Mouse (Mus musculus) lung, embryonic 15.5 days (tissue): Measurements from ENCODE around the gene Pgm1. TPM values are rescaled to one million over a fixed set of nuclear protein-coding genes. Genes with fewer than 3 reads are reported as not detected.
A peak's percentile ranks its signal among the peaks of the same experiment; 100 is the strongest.

ENCODE experiments used
- ATAC-seq: fragments of 200-750 bp; cut with Nextera tagmentation; 2 replicates; pipeline ENCODE4 v1.8.0; 2017; ENCODE audit warnings: moderate number of reproducible peaks, borderline replicate concordance; ENCODE audit not compliant: low FRiP score, low TSS enrichment; ENCODE audit errors: extremely low read depth
- H3K27ac ChIP-seq: fragments of 300-500 bp; sonication (generic); 2 replicates; pipeline ENCODE4 v1.5.1; 2015; ENCODE audit warnings: moderate library complexity, mild to moderate bottlenecking, inconsistent platforms
- H3K27me3 ChIP-seq: fragments of 300-500 bp; sonication (generic); 2 replicates; pipeline ENCODE4 v1.6.1; 2015; ENCODE audit warnings: inconsistent platforms
- H3K36me3 ChIP-seq: fragments of 300-500 bp; sonication (generic); 2 replicates; pipeline ENCODE4 v1.6.1; 2015; ENCODE audit warnings: inconsistent platforms
- H3K4me1 ChIP-seq: fragments of 300-500 bp; sonication (generic); 2 replicates; pipeline ENCODE4 v1.6.1; 2015; ENCODE audit warnings: inconsistent platforms
- H3K4me2 ChIP-seq: fragments of 300-500 bp; sonication (generic); 2 replicates; pipeline ENCODE4 v1.6.1; 2015; ENCODE audit warnings: inconsistent platforms, mild to moderate bottlenecking, moderate library complexity
- H3K4me3 ChIP-seq: fragments of 300-500 bp; sonication (generic); 2 replicates; pipeline ENCODE4 v1.5.1; 2015; ENCODE audit warnings: mild to moderate bottlenecking, inconsistent platforms
- H3K9ac ChIP-seq: fragments of 300-500 bp; sonication (generic); 2 replicates; pipeline ENCODE4 v1.6.1; 2015; ENCODE audit warnings: inconsistent platforms
- H3K9me3 ChIP-seq: fragments of 300-500 bp; sonication (generic); 2 replicates; pipeline ENCODE4 v1.6.1; 2016; ENCODE audit warnings: inconsistent platforms
- WGBS: fragments of 180-500 bp; shearing (Covaris S2); methylation state at CpG from one replicate; pipeline ENCODE4 v1.1.7; 2015; 5-methylcytosine and 5-hydroxymethylcytosine counted together
- polyA plus RNA-seq: library from polyadenylated mRNA; unstranded; fragments of >200 nt; fragmentation: Nextera tagmentation; extraction: Ambion mirVana; gene quantifications from 2 replicates; pipeline ENCODE4 v1.2.1, GENCODE M21; 2015

Gene Pgm1
- polyA plus RNA-seq, 1 experiment from 2014 or later, result 79.2 TPM

DNA sequence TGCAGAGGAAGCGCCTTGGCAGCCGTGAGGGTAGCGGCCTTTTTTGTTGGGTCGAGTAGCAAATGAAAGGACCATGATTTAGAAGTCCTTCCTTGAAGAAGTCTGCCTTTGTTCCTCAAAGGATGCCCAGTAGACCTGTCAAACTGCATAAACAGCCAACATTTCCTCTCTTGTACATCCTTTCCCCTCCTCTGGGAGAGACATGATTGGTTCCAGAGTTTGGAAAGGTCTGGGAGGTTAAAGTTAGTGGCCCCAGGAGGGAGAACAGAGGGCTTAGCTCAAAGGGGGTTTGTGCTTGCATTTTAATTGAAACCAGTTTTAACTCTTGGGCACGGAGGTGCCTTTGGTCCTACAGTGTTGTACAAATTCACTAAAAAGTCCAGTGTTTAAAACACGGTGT is 37.3 kb downstream of the Pgm1 start:
- no peak overlapping the region for H3K9ac ChIP-seq
- WGBS, result 91% methylated on average over 6 of the region's 6 CpGs
- no peak for ATAC-seq

DNA sequence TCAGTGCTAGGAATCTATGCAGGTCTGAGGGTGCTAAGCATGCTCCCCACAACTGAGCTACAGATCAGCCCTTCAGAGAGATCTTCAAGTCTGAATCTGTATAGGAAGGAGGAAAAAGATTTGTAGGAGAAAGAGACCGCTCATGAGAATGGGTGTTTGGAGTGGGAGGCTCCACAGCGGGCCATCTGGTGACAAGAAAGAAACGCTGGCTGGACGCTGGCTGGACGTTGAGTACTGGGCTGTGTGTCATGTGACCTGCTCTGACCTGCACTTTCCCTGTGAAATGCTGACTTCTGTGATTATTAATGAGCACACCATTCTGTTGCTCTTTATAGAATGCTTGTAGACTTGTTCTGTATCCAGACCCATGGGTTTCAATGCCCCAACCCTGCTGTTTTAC is 40.1 kb downstream of the Pgm1 start:
- H3K4me2 ChIP-seq, result no peak overlapping the region
- no peaks in the 10 kb centered on the region for H3K9me3 ChIP-seq
- H3K27me3 ChIP-seq, result no peaks in the 10 kb centered on the region
- H3K4me1 ChIP-seq, result no peaks in the 10 kb centered on the region
- H3K27ac ChIP-seq, result no peak overlapping the region
- no peak overlapping the region for H3K4me3 ChIP-seq
- H3K36me3 ChIP-seq, result peaks cover 5% of the 10 kb centered on the region; the same call in 1 of the 2 replicates
- 44% methylated on average over 5 of the region's 5 CpGs for WGBS
- ATAC-seq, result no peak
- H3K9ac ChIP-seq, result no peak overlapping the region

More for the DNA sequence above, 37.3 kb downstream of the Pgm1 start:
- no peak overlapping the region for H3K27ac ChIP-seq
- H3K27me3 ChIP-seq, result no peaks in the 10 kb centered on the region
- no peak overlapping the region for H3K4me2 ChIP-seq
- H3K9me3 ChIP-seq, result no peaks in the 10 kb centered on the region
- H3K4me3 ChIP-seq, result no peak overlapping the region
- H3K4me1 ChIP-seq, result no peaks in the 10 kb centered on the region
- H3K36me3 ChIP-seq, result peaks cover 2% of the 10 kb centered on the region; the same call in 1 of the 2 replicates

DNA sequence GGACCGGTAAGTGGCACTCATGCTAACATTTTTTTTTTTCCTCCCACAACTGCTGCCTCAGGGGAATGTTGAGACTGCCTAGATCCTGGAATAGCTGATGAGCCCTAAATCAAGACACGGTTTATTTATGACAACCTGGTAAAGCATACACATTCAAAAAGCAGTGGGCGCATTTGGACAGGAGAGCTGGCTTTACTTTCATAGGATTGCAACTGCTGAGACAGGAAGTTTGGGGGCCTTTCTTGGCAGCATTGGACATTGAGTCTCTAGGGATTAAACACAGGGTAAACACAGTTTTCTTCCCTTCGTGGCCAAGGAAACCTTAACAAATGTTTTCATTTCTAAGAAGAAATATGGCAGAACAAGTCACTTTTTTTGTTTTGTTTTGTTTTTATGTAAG is 40.9 kb downstream of the Pgm1 start:
- peak overlapping the region; percentile 37; the same call in 1 of the 2 replicates for H3K27ac ChIP-seq
- 42% methylated on average over 4 of the region's 4 CpGs for WGBS
- no peaks in the 10 kb centered on the region for H3K4me1 ChIP-seq
- no peaks in the 10 kb centered on the region for H3K27me3 ChIP-seq
- peaks cover 5% of the 10 kb centered on the region; the same call in 1 of the 2 replicates for H3K36me3 ChIP-seq
- H3K9ac ChIP-seq, result no peak overlapping the region
- no peaks in the 10 kb centered on the region for H3K9me3 ChIP-seq
- ATAC-seq, result no peak
- H3K4me3 ChIP-seq, result no peak overlapping the region
- no peak overlapping the region for H3K4me2 ChIP-seq

DNA sequence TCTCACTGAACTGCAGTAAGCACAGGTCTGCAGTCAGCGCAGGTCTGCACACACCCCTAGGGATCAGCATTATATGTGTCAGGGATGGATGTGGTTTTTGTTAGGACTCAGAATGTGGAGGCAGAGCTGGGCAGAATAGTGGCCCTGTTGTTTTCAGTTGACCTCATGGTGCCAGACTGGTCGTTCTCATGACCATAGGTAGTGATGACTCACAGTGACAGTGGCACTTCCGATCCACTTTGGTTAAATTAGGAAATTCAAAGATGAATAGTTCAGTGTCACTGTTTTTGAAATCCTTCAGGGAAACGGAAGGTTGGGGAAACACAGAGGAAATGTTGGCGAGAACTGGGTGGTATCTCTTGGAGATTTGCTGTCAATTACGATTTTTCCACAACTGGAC is 43.7 kb downstream of the Pgm1 start:
- no peak overlapping the region for H3K4me3 ChIP-seq
- WGBS, result 80% methylated on average over 6 of the region's 6 CpGs
- no peak overlapping the region for H3K4me2 ChIP-seq
- no peaks in the 10 kb centered on the region for H3K9me3 ChIP-seq
- H3K9ac ChIP-seq, result no peak overlapping the region
- no peak for ATAC-seq
- H3K27me3 ChIP-seq, result no peaks in the 10 kb centered on the region
- H3K4me1 ChIP-seq, result no peaks in the 10 kb centered on the region
- no peak overlapping the region for H3K27ac ChIP-seq
- H3K36me3 ChIP-seq, result peaks cover 3% of the 10 kb centered on the region; the same call in 1 of the 2 replicates

DNA sequence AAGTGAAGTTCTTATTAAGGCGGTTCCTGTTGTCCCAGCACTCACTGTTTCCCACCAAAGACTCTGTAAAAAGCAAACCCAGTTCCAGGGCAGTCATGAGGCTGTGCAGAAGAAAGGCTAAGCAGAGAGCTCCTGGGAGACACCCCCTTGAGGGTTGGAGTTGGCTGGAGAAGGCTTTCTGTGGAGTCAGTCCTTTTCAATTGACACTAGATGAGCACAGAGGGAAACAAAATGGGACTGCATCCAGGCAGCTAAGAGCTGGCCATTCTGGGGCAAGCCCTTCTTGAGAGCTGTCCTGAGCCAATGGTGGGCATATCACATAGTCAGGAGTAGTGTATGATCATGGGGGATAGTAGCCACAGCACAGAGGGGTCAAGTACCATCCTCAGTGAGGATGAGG is 44.7 kb downstream of the Pgm1 start:
- 89% methylated on average over 1 of the region's 1 CpGs for WGBS
- no peaks in the 10 kb centered on the region for H3K4me1 ChIP-seq
- ATAC-seq, result no peak
- no peaks in the 10 kb centered on the region for H3K27me3 ChIP-seq
- H3K9me3 ChIP-seq, result no peaks in the 10 kb centered on the region
- peaks cover 3% of the 10 kb centered on the region; the same call in 1 of the 2 replicates for H3K36me3 ChIP-seq
- H3K27ac ChIP-seq, result no peak overlapping the region
- no peak overlapping the region for H3K4me2 ChIP-seq
- no peak overlapping the region for H3K4me3 ChIP-seq
- no peak overlapping the region for H3K9ac ChIP-seq

DNA sequence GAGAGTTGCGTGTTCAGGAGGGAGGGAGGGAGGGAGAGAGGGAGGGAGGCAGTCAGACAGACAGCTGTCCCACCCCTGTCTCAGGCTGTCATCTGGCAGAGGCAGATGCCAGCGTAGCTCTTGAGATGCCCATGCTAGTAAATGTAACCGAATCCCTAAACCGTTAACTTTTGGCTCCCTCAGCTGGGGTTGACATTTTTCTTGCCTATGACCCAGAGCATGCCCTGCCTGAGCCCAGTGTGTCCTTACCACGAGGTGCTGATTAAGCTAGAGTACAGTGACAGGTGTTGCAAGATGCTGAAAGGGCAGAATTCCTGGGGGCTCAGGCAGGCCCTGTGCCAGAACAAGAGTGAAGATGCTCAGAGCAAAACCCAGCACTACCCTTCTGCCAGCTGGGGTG is 45.2 kb downstream of the Pgm1 start:
- 59% methylated on average over 5 of the region's 5 CpGs for WGBS
- peaks cover 3% of the 10 kb centered on the region; the same call in 1 of the 2 replicates for H3K36me3 ChIP-seq
- no peaks in the 10 kb centered on the region for H3K4me1 ChIP-seq
- no peak overlapping the region for H3K9ac ChIP-seq
- ATAC-seq, result no peak
- no peak overlapping the region for H3K4me2 ChIP-seq
- no peaks in the 10 kb centered on the region for H3K9me3 ChIP-seq
- no peaks in the 10 kb centered on the region for H3K27me3 ChIP-seq
- no peak overlapping the region for H3K4me3 ChIP-seq
- no peak overlapping the region for H3K27ac ChIP-seq

DNA sequence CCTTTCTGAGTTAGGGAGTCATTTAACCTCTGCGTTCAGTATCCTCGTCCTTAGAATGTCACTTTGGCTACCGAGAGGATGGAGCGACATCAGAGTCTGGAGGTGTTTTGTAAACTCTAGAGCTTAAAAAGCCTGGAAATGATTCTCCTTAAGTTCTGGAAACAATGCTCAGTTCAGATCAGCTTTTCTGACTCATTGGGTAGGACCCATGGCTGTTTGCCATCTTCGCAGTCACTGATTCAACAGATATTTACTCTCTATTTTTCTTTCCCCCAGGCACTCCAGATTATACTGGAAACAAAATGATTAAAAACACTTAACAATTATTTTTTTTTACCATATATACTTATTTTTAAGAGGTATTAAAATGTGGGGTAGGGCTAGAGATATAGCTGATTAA is 50.1 kb downstream of the Pgm1 start:
- no peaks in the 10 kb centered on the region for H3K9me3 ChIP-seq
- H3K4me3 ChIP-seq, result no peak overlapping the region
- no peaks in the 10 kb centered on the region for H3K4me1 ChIP-seq
- no peaks in the 10 kb centered on the region for H3K27me3 ChIP-seq
- H3K4me2 ChIP-seq, result no peak overlapping the region
- WGBS, result 75% methylated on average over 5 of the region's 5 CpGs
- H3K9ac ChIP-seq, result no peak overlapping the region
- no peaks in the 10 kb centered on the region for H3K36me3 ChIP-seq
- no peak overlapping the region for H3K27ac ChIP-seq
- ATAC-seq, result no peak

DNA sequence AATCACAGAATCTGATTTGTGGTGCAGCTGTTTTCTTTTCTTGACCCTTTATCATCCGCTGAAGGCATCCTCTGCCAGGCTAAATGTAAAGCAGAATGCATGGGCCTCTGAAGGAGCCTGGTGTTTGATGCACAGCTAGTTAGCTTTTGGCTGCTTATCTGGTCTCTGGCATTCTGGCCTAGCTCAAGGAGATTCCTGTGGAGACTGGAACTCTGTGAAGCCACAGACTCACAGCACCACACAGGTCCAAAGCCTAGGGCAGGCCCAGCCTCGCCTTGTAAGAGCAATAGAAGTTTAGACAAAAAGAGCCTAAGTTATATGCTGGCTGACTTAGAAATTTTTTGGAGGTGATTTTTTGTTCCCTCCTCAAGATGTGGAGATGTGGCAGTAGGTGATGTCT is 52.0 kb downstream of the Pgm1 start:
- H3K9me3 ChIP-seq, result no peaks in the 10 kb centered on the region
- no peaks in the 10 kb centered on the region for H3K27me3 ChIP-seq
- H3K27ac ChIP-seq, result no peak overlapping the region
- no peak overlapping the region for H3K4me3 ChIP-seq
- H3K4me2 ChIP-seq, result no peak overlapping the region
- ATAC-seq, result no peak
- 83% methylated on average over 2 of the region's 2 CpGs for WGBS
- no peaks in the 10 kb centered on the region for H3K36me3 ChIP-seq
- H3K9ac ChIP-seq, result no peak overlapping the region
- H3K4me1 ChIP-seq, result no peaks in the 10 kb centered on the region

DNA sequence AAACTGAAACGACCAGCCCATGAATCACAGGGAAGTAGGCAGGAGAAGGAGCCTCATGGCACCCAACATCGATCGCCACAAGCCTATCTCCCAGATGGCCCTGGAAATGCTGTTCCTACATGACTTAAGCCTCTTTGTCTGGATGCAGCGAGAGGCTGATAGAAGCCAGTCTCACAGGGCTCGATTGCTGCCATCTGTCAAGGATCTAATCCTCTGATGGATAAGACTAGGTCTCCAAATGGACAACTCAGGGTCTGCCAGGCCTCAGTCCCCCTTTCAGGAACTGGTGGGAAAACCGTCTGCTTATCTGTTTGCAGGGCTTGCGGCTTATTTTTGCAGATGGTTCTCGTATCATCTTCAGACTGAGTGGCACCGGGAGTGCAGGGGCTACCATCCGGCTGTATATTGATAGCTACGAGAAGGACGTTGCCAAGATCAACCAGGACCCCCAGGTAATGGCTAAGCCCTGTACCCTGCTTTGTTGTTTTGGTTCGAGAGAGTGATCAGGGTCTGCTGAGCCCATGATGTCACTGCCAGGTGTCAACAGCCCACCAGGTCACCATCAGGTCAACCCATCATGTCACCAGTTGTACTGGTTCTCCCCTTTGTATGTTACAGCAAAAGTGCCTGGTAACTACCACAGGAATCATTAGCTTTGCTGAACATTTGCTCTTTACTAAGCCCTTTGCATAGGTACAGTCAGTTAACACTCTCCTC is 54.6 kb downstream of the Pgm1 start:
- H3K27me3 ChIP-seq, result no peaks in the 10 kb centered on the region
- 68% methylated on average over 13 of the region's 13 CpGs for WGBS
- H3K9ac ChIP-seq, result no peak overlapping the region
- no peaks in the 10 kb centered on the region for H3K9me3 ChIP-seq
- H3K27ac ChIP-seq, result no peak overlapping the region
- H3K36me3 ChIP-seq, result no peaks in the 10 kb centered on the region
- no peak overlapping the region for H3K4me2 ChIP-seq
- H3K4me1 ChIP-seq, result no peaks in the 10 kb centered on the region
- H3K4me3 ChIP-seq, result no peak overlapping the region
- no peak for ATAC-seq

DNA sequence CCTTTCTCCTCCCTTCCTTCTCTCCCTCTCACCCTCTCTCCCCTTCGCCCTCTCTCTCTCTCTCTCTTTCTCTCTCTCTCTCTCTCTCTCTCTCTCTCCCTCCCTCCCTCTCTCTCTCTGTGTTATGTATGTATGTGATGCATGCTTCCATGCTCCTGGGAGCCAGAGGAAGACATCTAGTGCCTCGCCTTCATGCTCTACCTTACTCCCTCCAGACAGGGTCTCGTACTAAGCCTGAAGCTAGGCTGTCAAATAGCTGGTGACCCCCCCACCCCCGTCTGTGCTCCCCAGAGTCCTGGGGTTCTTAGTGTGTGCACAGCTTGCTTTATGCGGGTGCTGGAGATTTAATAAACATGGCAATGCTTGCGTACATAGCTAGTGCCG is 55.1 kb downstream of the Pgm1 start:
- no peak overlapping the region for H3K27ac ChIP-seq
- 71% methylated on average over 7 of the region's 7 CpGs for WGBS
- no peak overlapping the region for H3K4me2 ChIP-seq
- H3K9me3 ChIP-seq, result no peaks in the 10 kb centered on the region
- H3K36me3 ChIP-seq, result no peaks in the 10 kb centered on the region
- no peak overlapping the region for H3K9ac ChIP-seq
- H3K4me3 ChIP-seq, result no peak overlapping the region
- no peaks in the 10 kb centered on the region for H3K27me3 ChIP-seq
- H3K4me1 ChIP-seq, result no peaks in the 10 kb centered on the region
- no peak for ATAC-seq

DNA sequence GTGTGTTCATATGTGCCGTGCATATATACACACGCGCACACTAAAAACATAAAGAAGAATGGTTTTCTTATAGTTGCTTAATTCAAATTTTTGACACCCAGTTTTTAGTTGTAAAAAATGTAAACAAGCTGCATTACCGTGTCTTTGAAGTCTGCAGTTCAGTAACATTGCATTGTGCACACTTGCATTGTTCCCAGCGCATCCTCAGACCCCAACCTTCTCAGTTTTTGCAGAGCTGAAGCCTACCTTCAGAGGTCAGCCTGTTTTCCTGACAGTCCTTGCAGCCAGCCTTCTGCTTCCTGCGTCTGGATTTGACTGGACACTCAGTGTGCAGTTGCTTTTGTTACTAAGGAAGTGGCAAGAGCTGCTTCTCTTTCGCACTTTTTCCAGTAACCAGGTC is 55.9 kb downstream of the Pgm1 start:
- no peak for ATAC-seq
- H3K4me3 ChIP-seq, result no peak overlapping the region
- no peak overlapping the region for H3K4me2 ChIP-seq
- H3K9me3 ChIP-seq, result no peaks in the 10 kb centered on the region
- no peaks in the 10 kb centered on the region for H3K36me3 ChIP-seq
- H3K27ac ChIP-seq, result no peak overlapping the region
- H3K27me3 ChIP-seq, result no peaks in the 10 kb centered on the region
- no peak overlapping the region for H3K9ac ChIP-seq
- 64% methylated on average over 7 of the region's 7 CpGs for WGBS
- no peaks in the 10 kb centered on the region for H3K4me1 ChIP-seq

DNA sequence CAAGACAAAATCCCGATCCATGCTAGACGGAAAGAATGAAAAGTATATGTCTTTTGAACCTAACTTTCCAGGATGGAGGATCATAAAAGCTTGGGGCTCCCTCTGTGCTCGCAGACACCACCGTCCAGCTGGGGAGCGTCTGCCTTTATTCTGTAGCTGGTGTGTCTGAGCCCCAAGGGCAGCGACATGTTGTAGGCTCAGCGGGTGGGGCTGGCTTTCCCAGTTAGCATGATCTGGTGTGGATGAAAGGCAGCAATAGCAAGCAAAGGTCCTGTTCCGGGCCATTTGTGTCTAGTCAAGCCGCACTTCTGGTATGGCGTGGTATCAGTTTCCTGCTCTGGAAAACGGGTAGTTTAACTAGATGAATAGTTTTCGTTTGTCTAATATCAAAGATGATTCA is 56.4 kb downstream of the Pgm1 start:
- Histone ChIP-seq H3K9me3 (no peaks in the 10 kb centered on the region), H3K27me3 (no peaks in the 10 kb centered on the region), H3K27ac (no peak overlapping the region), H3K4me1 (no peaks in the 10 kb centered on the region), H3K4me2 (no peak overlapping the region), H3K36me3 (no peaks in the 10 kb centered on the region), H3K9ac (no peak overlapping the region), H3K4me3 (no peak overlapping the region)
- ATAC-seq, result no peak
- WGBS, result 71% methylated on average over 12 of the region's 12 CpGs

DNA sequence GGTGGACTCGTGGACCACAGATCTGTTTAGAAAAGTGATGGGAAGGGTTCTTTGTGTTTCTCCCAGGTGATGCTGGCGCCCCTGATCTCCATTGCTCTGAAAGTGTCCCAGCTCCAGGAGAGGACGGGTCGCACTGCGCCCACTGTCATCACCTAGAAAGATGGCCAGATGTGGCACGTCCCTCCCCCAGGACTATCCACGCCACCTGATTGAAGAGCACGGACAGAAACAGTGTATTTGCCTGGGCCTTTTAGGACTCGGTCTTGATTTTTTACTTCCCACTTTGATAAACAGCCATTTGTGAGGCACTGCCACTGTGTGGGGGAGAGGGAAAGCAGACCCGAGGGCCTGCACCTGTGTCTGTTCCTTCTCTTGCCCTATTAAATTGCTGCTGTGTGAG is 57.4 kb downstream of the Pgm1 start:
- Histone ChIP-seq H3K4me3 (no peak overlapping the region), H3K36me3 (no peaks in the 10 kb centered on the region), H3K9me3 (no peaks in the 10 kb centered on the region), H3K4me2 (no peak overlapping the region), H3K27me3 (no peaks in the 10 kb centered on the region), H3K9ac (no peak overlapping the region), H3K4me1 (no peaks in the 10 kb centered on the region), H3K27ac (no peak overlapping the region)
- WGBS, result 79% methylated on average over 10 of the region's 10 CpGs
- no peak for ATAC-seq
